Mouse (Mus musculus) cerebellum, adult 2 months (tissue): ENCODE measurements at regions not wholly inside any gene's neighbourhood (a gene's known extent, or its start where the extent isn't known, plus 50 kb on each side); places are given as distances from the start of the nearest gene placed in this dataset.

Experiments
- DNase-seq, 2 experiments: peaks; one replicate each; pipeline ENCODE4 v3.0.0; 2021
- H3K27ac ChIP-seq: fragments of 200-500 bp; 2 replicates; pipeline ENCODE4 v1.5.1; 2012; ENCODE audit warnings: low read length, control low read depth, inconsistent platforms; ENCODE audit not compliant: insufficient read depth
- H3K27me3 ChIP-seq: fragments of 200-500 bp; 2 replicates; pipeline ENCODE4 v1.6.1; 2012; ENCODE audit warnings: inconsistent platforms, mild to moderate bottlenecking, low read length, moderate library complexity; ENCODE audit not compliant: control insufficient read depth, insufficient read depth
- H3K4me1 ChIP-seq: fragments of 200-500 bp; 2 replicates; pipeline ENCODE4 v1.6.1; 2011; ENCODE audit warnings: low read length; ENCODE audit not compliant: control insufficient read depth, insufficient read depth
- H3K4me3 ChIP-seq: fragments of 200-500 bp; replicated peaks from 2 replicates; pipeline ENCODE3; 2011; ENCODE audit warnings: mild to moderate bottlenecking, low read depth, low read length, control low read depth; ENCODE audit not compliant: insufficient read depth
- CTCF ChIP-seq: fragments of 200-500 bp; IDR thresholded peaks from 2 replicates; pipeline ENCODE4 v1.5.1; 2011; ENCODE audit warnings: low read depth, mild to moderate bottlenecking, control low read depth, low read length, moderate library complexity, borderline replicate concordance; ENCODE audit not compliant: insufficient read depth
- POLR2A ChIP-seq: fragments of 200-500 bp; IDR thresholded peaks from 2 replicates; pipeline ENCODE4 v1.6.1; 2011; ENCODE audit warnings: low read length, control low read depth, borderline replicate concordance; ENCODE audit not compliant: insufficient read depth
- WGBS: fragments of 180-500 bp; shearing (Covaris S2); methylation state at CpG from one replicate; pipeline ENCODE4 v1.1.7; 2018; 5-methylcytosine and 5-hydroxymethylcytosine counted together

GRCm38 (mm10) chr1:184142974-184143373, 108.9 kb upstream of the 1700056E22Rik start:
- WGBS, result 64% methylated on average over 2 of the region's 2 CpGs
- no peak for TF ChIP-seq CTCF
- no peak for TF ChIP-seq POLR2A
- H3K27me3 ChIP-seq, result no peaks in the 10 kb centered on the region
- H3K27ac ChIP-seq, result no peak overlapping the region
- DNase-seq, result no peak
- no peaks in the 10 kb centered on the region for H3K4me1 ChIP-seq
- H3K4me3 ChIP-seq, result no peak overlapping the region

GRCm38 (mm10) chr1:184140486-184140885, 106.4 kb upstream of the 1700056E22Rik start:
- Histone ChIP-seq H3K27me3 (no peaks in the 10 kb centered on the region), H3K4me3 (no peak overlapping the region), H3K4me1 (no peaks in the 10 kb centered on the region), H3K27ac (no peak overlapping the region)
- TF ChIP-seq POLR2A (no peak), CTCF (no peak)
- 87% methylated on average over 5 of the region's 5 CpGs for WGBS
- no peak for DNase-seq

GRCm38 (mm10) chr1:184140082-184140481, 106.0 kb upstream of the 1700056E22Rik start:
- Histone ChIP-seq H3K27me3 (no peaks in the 10 kb centered on the region), H3K4me1 (no peaks in the 10 kb centered on the region), H3K27ac (no peak overlapping the region), H3K4me3 (no peak overlapping the region)
- TF ChIP-seq CTCF, result no peak
- TF ChIP-seq POLR2A, result no peak
- DNase-seq, result no peak
- 85% methylated on average over 4 of the region's 4 CpGs for WGBS

- Histone ChIP-seq H3K27me3 (no peaks in the 10 kb centered on the region), H3K4me1 (no peaks in the 10 kb centered on the region), H3K27ac (no peak overlapping the region), H3K4me3 (no peak overlapping the region)
- no peak for DNase-seq
- TF ChIP-seq POLR2A (no peak), CTCF (no peak)
- 84% methylated on average over 3 of the region's 3 CpGs for WGBS
Measured at GRCm38 (mm10) chr1:184138661-184139060, 104.6 kb upstream of the 1700056E22Rik start.

GRCm38 (mm10) chr1:184130897-184131296, 96.8 kb upstream of the 1700056E22Rik start:
- Histone ChIP-seq H3K27me3 (no peaks in the 10 kb centered on the region), H3K4me3 (no peak overlapping the region), H3K27ac (no peak overlapping the region), H3K4me1 (no peaks in the 10 kb centered on the region)
- DNase-seq, result no peak
- WGBS, result 81% methylated on average over 4 of the region's 4 CpGs
- TF ChIP-seq CTCF (no peak), POLR2A (no peak)

GRCm38 (mm10) chr1:184127321-184127720, 93.2 kb upstream of the 1700056E22Rik start:
- 72% methylated on average over 4 of the region's 4 CpGs for WGBS
- Histone ChIP-seq H3K27ac (no peak overlapping the region), H3K27me3 (no peaks in the 10 kb centered on the region)

GRCm38 (mm10) chr1:184126909-184127308, 92.8 kb upstream of the 1700056E22Rik start:
- no peak overlapping the region for H3K4me3 ChIP-seq
- no peak for DNase-seq
- no peak for TF ChIP-seq CTCF
- no peak for TF ChIP-seq POLR2A
- WGBS, result 93% methylated on average over 3 of the region's 3 CpGs
- H3K27ac ChIP-seq, result no peak overlapping the region
- H3K4me1 ChIP-seq, result no peaks in the 10 kb centered on the region
- H3K27me3 ChIP-seq, result no peaks in the 10 kb centered on the region

More at GRCm38 (mm10) chr1:184127321-184127720, 93.2 kb upstream of the 1700056E22Rik start:
- TF ChIP-seq CTCF (no peak), POLR2A (no peak)
- no peak for DNase-seq
- H3K4me3 ChIP-seq, result no peak overlapping the region
- no peaks in the 10 kb centered on the region for H3K4me1 ChIP-seq
